Mouse (Mus musculus): ENCODE measurements at regions not wholly inside any gene's neighbourhood (a gene's known extent, or its start where the extent isn't known, plus 50 kb on each side); places are given as distances from the start of the nearest gene placed in this dataset.

GRCm38 (mm10) chr15:38351701-38352100 lies 926.3 kb downstream of the 4930447A16Rik start:
- DNase-seq = no peak
- Histone ChIP-seq H3K27me3 (replicated peaks; ENCODE audit: control insufficient read depth, insufficient read depth, low read length) (no peaks in the 10 kb centered on the region; the same call in 1 of the 2 replicates), H3K4me1 (ENCODE audit: control insufficient read depth, insufficient read depth, low read length) (no peaks in the 10 kb centered on the region), H3K36me3 (ENCODE audit: control insufficient read depth, insufficient read depth, low read length) (no peaks in the 10 kb centered on the region), H3K4me3 (ENCODE audit: insufficient read depth, low read depth, low read length) (no peak overlapping the region), H3K27ac (ENCODE audit: insufficient read depth, low read depth, low read length) (no peak overlapping the region)
- 82% methylated on average over 3 of the region's 3 CpGs for WGBS
- TF ChIP-seq POLR2A (IDR thresholded peaks at IDR 0.05; ENCODE audit: low read depth, low read length) (no peak), CTCF (conservative IDR thresholded peaks at IDR 0.05; ENCODE audit: insufficient read depth, insufficient read length, low read depth, low read length) (no peak)

- Histone ChIP-seq H3K36me3 (ENCODE audit: control insufficient read depth, insufficient read depth, low read length) (no peaks in the 10 kb centered on the region), H3K4me3 (ENCODE audit: insufficient read depth, low read depth, low read length) (no peak overlapping the region), H3K27me3 (replicated peaks; ENCODE audit: control insufficient read depth, insufficient read depth, low read length) (no peaks in the 10 kb centered on the region; the same call in 1 of the 2 replicates), H3K4me1 (ENCODE audit: control insufficient read depth, insufficient read depth, low read length) (no peaks in the 10 kb centered on the region), H3K27ac (ENCODE audit: insufficient read depth, low read depth, low read length) (no peak overlapping the region)
- no peak for TF ChIP-seq CTCF (conservative IDR thresholded peaks at IDR 0.05; ENCODE audit: insufficient read depth, insufficient read length, low read depth, low read length)
- TF ChIP-seq POLR2A (IDR thresholded peaks at IDR 0.05; ENCODE audit: low read depth, low read length) = no peak
- 50% methylated on average over 4 of the region's 4 CpGs for WGBS
- DNase-seq = no peak
Observed at GRCm38 (mm10) chr15:38353371-38353770, 928.0 kb downstream of the 4930447A16Rik start.

DNA sequence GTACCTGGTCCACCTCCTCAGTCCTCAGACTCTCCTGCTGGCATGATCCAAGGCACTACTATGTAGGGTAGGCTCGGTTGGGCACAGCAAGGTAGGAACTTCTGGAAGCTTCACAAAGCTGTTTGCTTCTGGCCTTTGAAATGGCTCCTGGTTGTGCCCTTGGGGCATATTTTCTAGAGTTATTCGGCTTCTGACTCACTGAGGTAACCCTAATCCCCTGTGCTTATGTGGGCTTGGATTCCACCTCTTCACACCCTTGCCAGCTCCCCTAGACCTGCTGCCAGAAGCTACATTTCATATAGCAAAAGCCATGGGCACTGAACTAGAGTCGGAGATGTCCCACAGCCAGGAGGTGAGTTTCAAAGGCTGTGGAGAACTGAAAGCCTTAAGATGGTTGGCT lies 933.7 kb downstream of the 4930447A16Rik start:
- TF ChIP-seq POLR2A (IDR thresholded peaks at IDR 0.05; ENCODE audit: low read depth, low read length) (no peak), CTCF (conservative IDR thresholded peaks at IDR 0.05; ENCODE audit: insufficient read depth, insufficient read length, low read depth, low read length) (no peak)
- no peak for DNase-seq
- Histone ChIP-seq H3K4me3 (ENCODE audit: insufficient read depth, low read depth, low read length) (no peak overlapping the region), H3K27me3 (replicated peaks; ENCODE audit: control insufficient read depth, insufficient read depth, low read length) (no peaks in the 10 kb centered on the region), H3K36me3 (ENCODE audit: control insufficient read depth, insufficient read depth, low read length) (no peaks in the 10 kb centered on the region), H3K4me1 (ENCODE audit: control insufficient read depth, insufficient read depth, low read length) (no peaks in the 10 kb centered on the region), H3K27ac (ENCODE audit: insufficient read depth, low read depth, low read length) (no peak overlapping the region)
- 93% methylated on average over 3 of the region's 3 CpGs for WGBS

DNA sequence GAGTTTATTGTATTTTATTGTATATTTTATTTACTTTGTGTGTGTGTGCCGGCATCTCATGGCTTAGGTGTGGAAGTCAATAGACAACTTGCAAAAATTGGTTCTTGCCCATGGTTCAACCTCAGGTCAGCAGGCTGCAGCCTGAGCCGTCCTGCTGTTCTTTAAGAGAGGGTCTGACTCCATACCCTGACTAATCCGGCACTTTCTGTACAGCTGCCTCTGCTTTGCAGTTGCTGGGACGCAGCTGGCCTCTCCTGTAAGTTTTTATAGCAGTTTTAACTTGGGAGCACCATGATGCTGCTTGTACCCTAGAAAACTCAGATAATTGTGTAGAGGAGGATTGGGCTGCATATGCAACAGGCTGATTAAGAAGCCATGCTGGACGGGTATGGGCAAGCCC lies 938.2 kb downstream of the 4930447A16Rik start:
- Histone ChIP-seq H3K27ac (ENCODE audit: insufficient read depth, low read depth, low read length) (no peak overlapping the region), H3K4me3 (ENCODE audit: insufficient read depth, low read depth, low read length) (no peak overlapping the region), H3K27me3 (replicated peaks; ENCODE audit: control insufficient read depth, insufficient read depth, low read length) (no peaks in the 10 kb centered on the region), H3K36me3 (ENCODE audit: control insufficient read depth, insufficient read depth, low read length) (no peaks in the 10 kb centered on the region), H3K4me1 (ENCODE audit: control insufficient read depth, insufficient read depth, low read length) (no peaks in the 10 kb centered on the region)
- no peak for DNase-seq
- WGBS = 93% methylated on average over 5 of the region's 5 CpGs
- TF ChIP-seq POLR2A (IDR thresholded peaks at IDR 0.05; ENCODE audit: low read depth, low read length) (no peak), CTCF (conservative IDR thresholded peaks at IDR 0.05; ENCODE audit: insufficient read depth, insufficient read length, low read depth, low read length) (no peak)

GRCm38 (mm10) chr15:38364014-38364413 lies 938.7 kb downstream of the 4930447A16Rik start:
- no peak overlapping the region for H3K27ac ChIP-seq (ENCODE audit: insufficient read depth, low read depth, low read length)
- TF ChIP-seq POLR2A (IDR thresholded peaks at IDR 0.05; ENCODE audit: low read depth, low read length) (no peak), CTCF (conservative IDR thresholded peaks at IDR 0.05; ENCODE audit: insufficient read depth, insufficient read length, low read depth, low read length) (no peak)
- no peak overlapping the region for H3K4me3 ChIP-seq (ENCODE audit: insufficient read depth, low read depth, low read length)
- no peaks in the 10 kb centered on the region for H3K4me1 ChIP-seq (ENCODE audit: control insufficient read depth, insufficient read depth, low read length)
- no peak for DNase-seq
- H3K36me3 ChIP-seq (ENCODE audit: control insufficient read depth, insufficient read depth, low read length) = no peaks in the 10 kb centered on the region
- H3K27me3 ChIP-seq (replicated peaks; ENCODE audit: control insufficient read depth, insufficient read depth, low read length) = no peaks in the 10 kb centered on the region
- WGBS = 89% methylated on average over 3 of the region's 3 CpGs

DNA sequence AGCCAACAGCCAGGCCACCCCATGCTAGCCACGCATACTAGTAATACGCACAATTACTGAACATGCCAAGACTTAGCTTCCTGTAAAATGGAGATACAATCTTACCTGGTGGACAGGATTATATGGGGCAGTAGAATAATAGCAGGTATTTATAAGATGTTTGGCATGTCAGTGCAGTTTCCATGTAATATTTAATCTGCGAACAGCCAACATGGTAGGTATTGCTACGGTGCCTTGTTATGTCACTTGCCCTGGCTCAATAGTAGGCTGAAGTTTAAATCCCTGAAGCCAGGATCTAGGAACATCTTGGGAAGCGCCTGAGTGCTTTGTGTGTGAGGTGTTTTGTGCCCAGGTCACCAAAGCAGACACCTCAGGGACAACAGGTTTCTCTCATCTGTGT lies 942.3 kb downstream of the 4930447A16Rik start:
- 86% methylated on average over 5 of the region's 5 CpGs for WGBS
- H3K4me1 ChIP-seq (ENCODE audit: control insufficient read depth, insufficient read depth, low read length) = no peaks in the 10 kb centered on the region
- DNase-seq = no peak
- TF ChIP-seq CTCF (conservative IDR thresholded peaks at IDR 0.05; ENCODE audit: insufficient read depth, insufficient read length, low read depth, low read length) (no peak), POLR2A (IDR thresholded peaks at IDR 0.05; ENCODE audit: low read depth, low read length) (no peak)
- no peak overlapping the region for H3K4me3 ChIP-seq (ENCODE audit: insufficient read depth, low read depth, low read length)
- no peaks in the 10 kb centered on the region for H3K27me3 ChIP-seq (replicated peaks; ENCODE audit: control insufficient read depth, insufficient read depth, low read length)
- no peak overlapping the region for H3K27ac ChIP-seq (ENCODE audit: insufficient read depth, low read depth, low read length)
- no peaks in the 10 kb centered on the region for H3K36me3 ChIP-seq (ENCODE audit: control insufficient read depth, insufficient read depth, low read length)

GRCm38 (mm10) chr15:38368291-38368690 lies 942.9 kb downstream of the 4930447A16Rik start:
- TF ChIP-seq CTCF (conservative IDR thresholded peaks at IDR 0.05; ENCODE audit: insufficient read depth, insufficient read length, low read depth, low read length) (no peak), POLR2A (IDR thresholded peaks at IDR 0.05; ENCODE audit: low read depth, low read length) (no peak)
- Histone ChIP-seq H3K27me3 (replicated peaks; ENCODE audit: control insufficient read depth, insufficient read depth, low read length) (no peaks in the 10 kb centered on the region), H3K4me3 (ENCODE audit: insufficient read depth, low read depth, low read length) (no peak overlapping the region), H3K27ac (ENCODE audit: insufficient read depth, low read depth, low read length) (no peak overlapping the region), H3K4me1 (ENCODE audit: control insufficient read depth, insufficient read depth, low read length) (no peaks in the 10 kb centered on the region), H3K36me3 (ENCODE audit: control insufficient read depth, insufficient read depth, low read length) (no peaks in the 10 kb centered on the region)
- DNase-seq = no peak
- WGBS = 77% methylated on average over 4 of the region's 4 CpGs
